Mouse (Mus musculus) embryonic facial prominence, embryonic 10.5 days (tissue): ENCODE measurements around the gene I0C0044D17Rik. TPM values are rescaled to one million over a fixed set of nuclear protein-coding genes. Genes with fewer than 3 reads are reported as not detected.

Experiments used
- DNase-seq: peaks from one replicate; pipeline ENCODE4 v3.0.0-alpha.2; 2017; ENCODE audit warnings: low spot score
- H3K27ac ChIP-seq: fragments of 300-500 bp; sonication (generic); replicated peaks from 2 replicates; pipeline ENCODE4 v1.5.1; 2016; ENCODE audit warnings: mild to moderate bottlenecking
- H3K27me3 ChIP-seq: fragments of 300-500 bp; sonication (generic); replicated peaks from 2 replicates; pipeline ENCODE4 v1.6.1; 2016; ENCODE audit warnings: low read depth, mild to moderate bottlenecking; ENCODE audit not compliant: poor library complexity, severe bottlenecking
- H3K36me3 ChIP-seq: fragments of 300-500 bp; sonication (generic); replicated peaks from 2 replicates; pipeline ENCODE4 v1.6.1; 2016; ENCODE audit warnings: mild to moderate bottlenecking, moderate library complexity
- H3K4me1 ChIP-seq: fragments of 300-500 bp; sonication (generic); 2 replicates; pipeline ENCODE4 v1.6.1; 2016
- H3K4me3 ChIP-seq: fragments of 300-500 bp; sonication (generic); 2 replicates; pipeline ENCODE4 v1.5.1; 2016; ENCODE audit warnings: mild to moderate bottlenecking, moderate library complexity
- H3K9me3 ChIP-seq: fragments of 300-500 bp; sonication (generic); 2 replicates; pipeline ENCODE4 v1.6.1; 2016; ENCODE audit warnings: mild to moderate bottlenecking
- WGBS: fragments of 180-500 bp; shearing (Covaris S2); methylation state at CpG from one replicate; pipeline ENCODE4 v1.1.7; 2016; 5-methylcytosine and 5-hydroxymethylcytosine counted together
- polyA plus RNA-seq: library from polyadenylated mRNA; unstranded; fragments of >200 nt; fragmentation: Nextera tagmentation; extraction: Ambion mirVana; gene quantifications from 2 replicates; pipeline ENCODE4 v1.2.1, GENCODE M21; 2016

The I0C0044D17Rik gene
- polyA plus RNA-seq, 1 experiment from 2014 or later: not detected

DNA sequence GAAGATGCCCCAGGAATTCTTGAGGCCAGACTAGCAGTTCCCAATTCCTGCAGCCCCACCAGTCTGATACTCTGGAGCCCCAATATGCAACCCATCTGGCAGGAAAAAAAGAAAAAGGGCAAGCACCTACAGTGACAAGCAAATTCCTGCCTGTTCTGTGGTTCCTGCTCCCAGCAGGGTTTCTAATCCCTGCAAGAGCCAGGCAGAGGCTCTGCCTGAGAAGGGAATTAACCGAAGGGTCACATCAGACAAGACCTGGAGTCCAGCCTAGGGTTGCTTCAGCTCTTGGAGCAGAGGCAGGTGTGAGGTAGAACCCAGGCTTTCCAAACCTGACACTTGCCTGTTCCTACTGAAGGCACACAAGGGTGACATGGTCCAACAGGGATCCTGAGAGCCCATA, 32.9 kb downstream of the I0C0044D17Rik start:
- peaks cover 55% of the 10 kb centered on the region for H3K4me1 ChIP-seq
- H3K4me3 ChIP-seq: no peak overlapping the region
- no peak for DNase-seq
- no peaks in the 10 kb centered on the region for H3K27me3 ChIP-seq
- H3K36me3 ChIP-seq: no peaks in the 10 kb centered on the region
- H3K9me3 ChIP-seq: no peaks in the 10 kb centered on the region
- 38% methylated on average over 1 of the region's 1 CpGs for WGBS
- peak overlapping the region; percentile 45 for H3K27ac ChIP-seq

GRCm38 (mm10) chr4:98789861-98790311, 33.8 kb downstream of the I0C0044D17Rik start:
- H3K27me3 ChIP-seq: no peaks in the 10 kb centered on the region
- no peak for DNase-seq
- H3K36me3 ChIP-seq: peaks cover 6% of the 10 kb centered on the region
- H3K4me3 ChIP-seq: peak overlapping the region; percentile 44
- H3K27ac ChIP-seq: peak overlapping the region; percentile 45
- peaks cover 47% of the 10 kb centered on the region for H3K4me1 ChIP-seq
- no peaks in the 10 kb centered on the region for H3K9me3 ChIP-seq
- WGBS: 9% methylated on average over 10 of the region's 10 CpGs

GRCm38 (mm10) chr4:98789133-98789765, 34.4 kb downstream of the I0C0044D17Rik start:
- Histone ChIP-seq H3K4me1 (peaks cover 42% of the 10 kb centered on the region), H3K4me3 (peak overlapping the region; percentile 44), H3K27me3 (no peaks in the 10 kb centered on the region), H3K27ac (0 out of 2 replicates have a peak overlapping the region, but pooled peaks have one; percentile 40), H3K9me3 (no peaks in the 10 kb centered on the region), H3K36me3 (peaks cover 12% of the 10 kb centered on the region)
- DNase-seq: no peak
- WGBS: 82% methylated on average over 7 of the region's 7 CpGs

GRCm38 (mm10) chr4:98786281-98786680, 37.4 kb downstream of the I0C0044D17Rik start:
- Histone ChIP-seq H3K4me1 (peaks cover 47% of the 10 kb centered on the region), H3K27me3 (no peaks in the 10 kb centered on the region), H3K36me3 (peaks cover 29% of the 10 kb centered on the region), H3K9me3 (no peaks in the 10 kb centered on the region), H3K4me3 (no peak overlapping the region), H3K27ac (0 out of 2 replicates have a peak overlapping the region, but pooled peaks have one; percentile 4)
- DNase-seq: no peak
- 28% methylated on average over 3 of the region's 3 CpGs for WGBS

DNA sequence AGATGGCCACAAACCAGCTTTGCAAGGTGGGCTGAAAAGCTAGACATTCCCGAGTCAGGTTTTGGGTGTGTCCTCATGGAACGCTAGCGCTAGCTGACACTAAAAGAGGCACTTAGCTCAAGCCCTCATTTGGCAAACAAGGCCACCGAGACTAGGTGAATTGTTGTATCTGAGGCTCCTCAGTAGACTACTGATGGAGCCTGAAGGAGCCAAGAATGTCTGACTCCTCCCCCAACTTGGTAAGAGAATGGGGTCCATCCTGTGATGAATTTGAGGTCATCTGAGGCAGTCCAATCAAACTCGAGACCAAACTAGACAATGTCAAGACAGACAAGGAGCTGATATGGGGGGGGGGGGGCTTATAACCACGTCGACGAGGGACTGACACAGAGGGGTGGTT, 37.8 kb downstream of the I0C0044D17Rik start:
- 46% methylated on average over 8 of the region's 8 CpGs for WGBS
- Histone ChIP-seq H3K4me3 (no peak overlapping the region), H3K9me3 (no peaks in the 10 kb centered on the region), H3K27me3 (no peaks in the 10 kb centered on the region), H3K36me3 (peaks cover 29% of the 10 kb centered on the region), H3K4me1 (peaks cover 45% of the 10 kb centered on the region), H3K27ac (no peak overlapping the region)
- no peak for DNase-seq

DNA sequence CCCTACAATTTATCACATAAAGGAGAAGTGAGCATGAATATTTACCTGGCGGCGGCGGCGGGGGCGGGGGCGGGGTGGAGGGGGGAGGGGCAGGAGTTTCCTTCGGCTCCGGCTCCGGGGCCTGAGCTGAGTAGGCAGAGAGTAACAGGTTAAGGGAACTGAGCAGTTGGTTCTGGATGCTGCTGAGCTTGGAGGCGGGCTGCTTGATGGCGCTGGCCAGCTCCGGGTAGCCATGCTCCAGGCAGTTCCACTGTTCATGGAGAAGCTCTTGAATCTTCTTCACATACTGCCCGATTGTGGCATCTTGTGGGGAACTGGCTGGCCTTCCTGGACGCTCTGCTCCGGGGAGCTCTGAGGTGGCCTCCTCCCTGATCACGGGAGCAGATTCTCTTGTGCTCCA, 45.4 kb downstream of the I0C0044D17Rik start:
- Histone ChIP-seq H3K9me3 (no peaks in the 10 kb centered on the region), H3K27me3 (peaks cover 22% of the 10 kb centered on the region), H3K4me3 (peak overlapping the region; percentile 37; the same call in 1 of the 2 replicates), H3K27ac (peak overlapping the region; percentile 78), H3K4me1 (peaks cover 52% of the 10 kb centered on the region), H3K36me3 (peaks cover 57% of the 10 kb centered on the region)
- WGBS: 11% methylated on average over 16 of the region's 16 CpGs
- DNase-seq: peak; percentile 37

DNA sequence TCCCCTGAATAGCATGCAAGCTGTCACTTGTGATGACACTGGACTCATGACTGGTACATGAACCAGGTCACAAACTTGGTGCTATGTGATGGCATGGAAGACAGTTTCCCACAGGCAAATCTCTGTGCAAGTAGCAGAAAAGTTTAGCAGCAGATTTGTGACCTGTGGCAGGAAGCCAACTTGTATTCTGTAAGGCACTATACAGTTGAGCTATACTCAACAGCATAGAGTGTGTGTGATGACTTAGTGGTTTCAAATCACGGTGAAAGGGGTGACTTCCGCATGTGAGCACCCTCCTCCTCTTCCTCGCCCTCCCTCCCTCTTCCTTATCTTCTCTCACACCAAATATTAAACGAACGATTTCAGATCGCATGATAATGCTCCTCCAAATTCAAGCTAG, 46.2 kb downstream of the I0C0044D17Rik start:
- DNase-seq: no peak
- WGBS: 84% methylated on average over 6 of the region's 6 CpGs
- Histone ChIP-seq H3K36me3 (peaks cover 58% of the 10 kb centered on the region), H3K4me1 (peaks cover 52% of the 10 kb centered on the region), H3K4me3 (no peak overlapping the region), H3K9me3 (no peaks in the 10 kb centered on the region), H3K27ac (peak overlapping the region; percentile 78), H3K27me3 (peaks cover 22% of the 10 kb centered on the region)

GRCm38 (mm10) chr4:98776721-98777427, 46.8 kb downstream of the I0C0044D17Rik start:
- Histone ChIP-seq H3K36me3 (peaks cover 63% of the 10 kb centered on the region), H3K9me3 (no peaks in the 10 kb centered on the region), H3K27me3 (peaks cover 22% of the 10 kb centered on the region), H3K4me3 (no peak overlapping the region), H3K27ac (peak overlapping the region; percentile 78), H3K4me1 (peaks cover 48% of the 10 kb centered on the region)
- WGBS: 52% methylated on average over 10 of the region's 10 CpGs
- peak; percentile 63 for DNase-seq

GRCm38 (mm10) chr4:98773785-98774184, 49.9 kb downstream of the I0C0044D17Rik start:
- DNase-seq: no peak
- peaks cover 9% of the 10 kb centered on the region for H3K27me3 ChIP-seq
- peaks cover 28% of the 10 kb centered on the region for H3K4me1 ChIP-seq
- no peaks in the 10 kb centered on the region for H3K9me3 ChIP-seq
- no peak overlapping the region for H3K27ac ChIP-seq
- H3K36me3 ChIP-seq: peaks cover 81% of the 10 kb centered on the region
- WGBS: 89% methylated on average over 5 of the region's 5 CpGs
- H3K4me3 ChIP-seq: no peak overlapping the region

Other genes with a start within 250 kb of the I0C0044D17Rik start
- gene L1td1, start 97.1 kb downstream of the I0C0044D17Rik start, polyA plus RNA-seq: 0.35 and 0.44 TPM in 2 replicates
- 2.1 and 2.5 TPM in 2 replicates for gene Kank4, start 6.3 kb downstream of the I0C0044D17Rik start, polyA plus RNA-seq
- 98.8 and 102 TPM in 2 replicates for gene Usp1, start 100.0 kb upstream of the I0C0044D17Rik start, polyA plus RNA-seq
- 1.5 TPM in 2 replicates for gene Angptl3, start 207.1 kb upstream of the I0C0044D17Rik start, polyA plus RNA-seq